Mouse (Mus musculus): ENCODE measurements at regions not wholly inside any gene's neighbourhood (a gene's known extent, or its start where the extent isn't known, plus 50 kb on each side); places are given as distances from the start of the nearest gene placed in this dataset.
A peak's percentile ranks its signal among the peaks of the same experiment; 100 is the strongest.

DNA sequence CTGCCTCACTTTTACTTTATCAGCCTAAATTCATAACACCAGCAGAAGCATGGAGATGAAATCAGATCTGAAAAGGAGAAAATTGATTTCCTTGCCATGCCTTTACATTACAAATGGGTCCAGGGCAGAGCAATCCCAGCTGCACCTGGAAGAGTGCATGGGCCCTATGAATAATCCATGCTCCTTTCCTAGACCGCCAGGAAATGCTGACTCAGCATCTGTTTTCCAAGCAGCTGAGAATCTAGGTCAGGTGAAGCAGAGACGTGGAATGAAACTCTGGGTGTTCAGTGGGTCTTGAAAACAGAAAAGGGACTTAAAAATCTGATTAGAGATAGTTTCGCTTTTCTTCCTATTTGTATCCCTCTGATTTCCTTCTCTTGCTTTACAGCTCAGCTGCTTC, 163.8 kb upstream of the Gm10192 start:
- Histone ChIP-seq H3K9me3 (ENCODE audit: control insufficient read depth, low read length) (no peaks in the 10 kb centered on the region), H3K27me3 (replicated peaks; ENCODE audit: control insufficient read depth, insufficient read depth, low read length) (no peaks in the 10 kb centered on the region), H3K9ac (ENCODE audit: low read depth, low read length) (no peak overlapping the region), H3K4me3 (ENCODE audit: low read depth, low read length) (no peak overlapping the region), H3K4me1 (ENCODE audit: control insufficient read depth, insufficient read depth, low read length) (no peaks in the 10 kb centered on the region), H3K36me3 (ENCODE audit: control insufficient read depth, insufficient read depth, low read length) (no peaks in the 10 kb centered on the region), H3K27ac (replicated peaks; ENCODE audit: low read depth, low read length) (no peak overlapping the region), H3K4me2 (ENCODE audit: low read depth, low read length) (no peak overlapping the region)
- ATAC-seq (ENCODE audit: low read depth) (no peak), DNase-seq (ENCODE audit: low spot score) (peak; percentile 45)
- 52% methylated on average over 3 of the region's 3 CpGs for WGBS

DNA sequence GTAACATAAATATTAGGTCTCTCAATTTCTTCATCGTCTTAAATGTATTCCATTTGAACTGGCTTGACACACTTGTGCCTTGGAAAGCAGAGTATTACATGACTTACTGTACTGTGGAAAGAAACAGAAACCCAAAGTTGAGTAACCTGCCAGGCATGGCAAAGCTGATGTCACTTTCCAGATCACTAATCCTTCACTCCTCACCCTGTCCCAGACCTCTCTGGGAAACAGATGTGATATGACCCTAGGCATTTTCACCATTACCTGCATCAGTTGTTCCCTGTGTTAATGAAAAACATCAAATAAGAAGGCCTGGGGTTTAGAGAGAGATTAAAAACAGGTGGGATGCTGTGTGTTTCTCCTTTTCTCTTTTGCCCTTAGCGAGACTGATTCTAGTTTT, 161.4 kb upstream of the Gm10192 start:
- Histone ChIP-seq H3K27me3 (replicated peaks; ENCODE audit: control insufficient read depth, insufficient read depth, low read length) (no peaks in the 10 kb centered on the region), H3K4me2 (ENCODE audit: low read depth, low read length) (no peak overlapping the region), H3K27ac (replicated peaks; ENCODE audit: low read depth, low read length) (no peak overlapping the region), H3K9ac (ENCODE audit: low read depth, low read length) (no peak overlapping the region), H3K4me1 (ENCODE audit: control insufficient read depth, insufficient read depth, low read length) (no peaks in the 10 kb centered on the region), H3K9me3 (ENCODE audit: control insufficient read depth, low read length) (no peaks in the 10 kb centered on the region), H3K4me3 (ENCODE audit: low read depth, low read length) (no peak overlapping the region), H3K36me3 (ENCODE audit: control insufficient read depth, insufficient read depth, low read length) (no peaks in the 10 kb centered on the region)
- ATAC-seq (ENCODE audit: low read depth) (no peak), DNase-seq (ENCODE audit: low spot score) (no peak)
- WGBS, result 46% methylated on average over 2 of the region's 2 CpGs

DNA sequence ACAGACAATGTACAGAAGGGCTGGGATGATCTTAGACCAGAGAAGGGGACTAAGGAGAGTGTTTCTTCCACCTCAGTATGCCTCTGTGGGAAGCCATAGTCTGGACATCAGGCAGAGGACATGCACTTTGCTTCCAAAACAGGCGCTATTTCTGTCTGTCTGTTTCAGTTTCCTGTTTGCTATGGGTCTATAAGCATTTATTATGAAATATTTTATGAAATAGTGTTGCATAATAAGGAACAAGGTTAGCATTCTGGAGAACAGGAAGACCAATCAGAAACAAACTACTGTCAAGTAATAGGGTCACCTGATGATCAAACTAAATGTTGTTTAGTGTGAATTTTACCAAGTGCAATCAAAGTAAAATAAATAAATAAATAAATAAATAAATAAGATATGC, 160.4 kb upstream of the Gm10192 start:
- H3K4me3 ChIP-seq (ENCODE audit: low read depth, low read length), result no peak overlapping the region
- H3K9ac ChIP-seq (ENCODE audit: low read depth, low read length), result no peak overlapping the region
- no peak overlapping the region for H3K4me2 ChIP-seq (ENCODE audit: low read depth, low read length)
- no peaks in the 10 kb centered on the region for H3K27me3 ChIP-seq (replicated peaks; ENCODE audit: control insufficient read depth, insufficient read depth, low read length)
- no peaks in the 10 kb centered on the region for H3K4me1 ChIP-seq (ENCODE audit: control insufficient read depth, insufficient read depth, low read length)
- no peak overlapping the region for H3K27ac ChIP-seq (replicated peaks; ENCODE audit: low read depth, low read length)
- ATAC-seq (ENCODE audit: low read depth) (no peak), DNase-seq (ENCODE audit: low spot score) (no peak)
- no peaks in the 10 kb centered on the region for H3K9me3 ChIP-seq (ENCODE audit: control insufficient read depth, low read length)
- H3K36me3 ChIP-seq (ENCODE audit: control insufficient read depth, insufficient read depth, low read length), result no peaks in the 10 kb centered on the region
- 88% methylated on average over 1 of the region's 1 CpGs for WGBS

Data from embryonic facial prominence, embryonic 14.5 days (tissue).